Mouse (Mus musculus) urinary bladder, postnatal 4 days (tissue): ENCODE data around the gene Slc19a3.

Source experiments
- DNase-seq, 2 experiments: peaks; one replicate each; pipeline ENCODE4 v3.0.0; 2021 to 2022; ENCODE audit warnings: low spot score in 2 of 2

The Slc19a3 gene

DNA sequence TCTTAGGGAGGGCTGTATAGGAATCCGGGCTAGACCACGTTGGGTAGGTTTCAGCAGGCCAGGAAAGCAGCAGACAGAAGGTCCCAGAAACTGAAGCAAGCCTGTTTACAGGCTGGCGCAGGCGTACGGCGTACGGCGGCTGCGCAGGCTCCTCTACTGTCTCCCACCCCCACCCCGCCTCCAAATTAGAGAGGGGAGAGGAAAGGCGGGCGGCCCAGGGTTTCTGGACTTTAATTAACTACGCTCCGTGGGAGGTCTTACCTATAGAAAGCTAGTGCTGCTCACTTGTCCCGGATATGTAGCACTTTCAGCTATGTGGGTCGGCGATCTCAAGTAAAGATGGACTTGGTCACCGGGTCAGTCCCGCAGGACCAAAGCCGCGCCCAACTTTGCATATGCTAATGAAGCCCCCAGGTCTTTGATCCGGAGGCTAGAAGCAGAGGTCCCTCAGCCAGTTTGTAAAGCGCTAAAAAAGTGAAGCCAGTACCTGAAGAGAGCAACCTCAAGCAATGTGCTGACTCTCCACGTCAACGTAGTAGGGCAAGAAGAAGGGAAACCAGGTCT lies at the start of gene Slc19a3:
Gene Slc19a3 (minus strand): TSS at position 340 of the 564 bp plus-strand sequence.
- DNase-seq, result no peak

DNA sequence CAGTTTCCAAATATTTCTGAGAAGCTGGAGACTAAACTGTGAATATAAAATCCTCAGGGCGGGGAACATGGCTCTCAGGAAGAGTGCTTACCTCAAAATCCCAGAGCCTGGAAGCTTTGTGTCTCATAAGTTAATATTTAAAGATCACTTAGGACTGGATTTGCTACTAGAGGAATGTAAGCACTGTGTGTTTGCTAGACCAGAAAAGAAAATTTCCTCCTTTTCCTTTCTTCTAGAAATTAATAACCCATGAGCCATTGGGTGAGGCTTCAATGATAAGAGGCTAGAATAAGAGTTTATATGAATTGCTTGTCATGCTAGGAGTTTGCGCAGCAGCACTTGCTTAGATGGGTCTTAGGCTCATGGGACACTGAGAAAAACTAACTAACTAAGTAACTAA lies 46.5 kb upstream of the Slc19a3 start:
- DNase-seq, result no peak

DNA sequence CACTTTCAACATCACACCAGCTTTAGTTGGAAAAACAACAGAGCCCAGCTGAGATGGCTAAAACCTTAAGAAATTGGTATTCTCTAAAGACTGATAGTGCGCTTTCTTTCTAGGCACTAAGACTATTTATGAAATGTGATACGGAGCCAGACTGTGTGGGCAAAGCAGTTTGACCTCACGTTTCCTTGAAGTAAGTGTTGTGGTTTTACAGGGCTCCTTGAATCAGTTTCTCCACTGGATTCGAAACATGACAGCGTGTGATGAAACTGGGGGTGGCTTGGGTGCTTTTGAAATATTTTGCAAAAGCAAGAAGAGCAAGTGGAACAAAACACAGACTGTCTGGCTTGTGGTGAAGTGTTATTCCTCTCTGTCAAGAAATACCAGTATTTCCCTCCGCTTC lies 38.8 kb upstream of the Slc19a3 start:
- no peak for DNase-seq

DNA sequence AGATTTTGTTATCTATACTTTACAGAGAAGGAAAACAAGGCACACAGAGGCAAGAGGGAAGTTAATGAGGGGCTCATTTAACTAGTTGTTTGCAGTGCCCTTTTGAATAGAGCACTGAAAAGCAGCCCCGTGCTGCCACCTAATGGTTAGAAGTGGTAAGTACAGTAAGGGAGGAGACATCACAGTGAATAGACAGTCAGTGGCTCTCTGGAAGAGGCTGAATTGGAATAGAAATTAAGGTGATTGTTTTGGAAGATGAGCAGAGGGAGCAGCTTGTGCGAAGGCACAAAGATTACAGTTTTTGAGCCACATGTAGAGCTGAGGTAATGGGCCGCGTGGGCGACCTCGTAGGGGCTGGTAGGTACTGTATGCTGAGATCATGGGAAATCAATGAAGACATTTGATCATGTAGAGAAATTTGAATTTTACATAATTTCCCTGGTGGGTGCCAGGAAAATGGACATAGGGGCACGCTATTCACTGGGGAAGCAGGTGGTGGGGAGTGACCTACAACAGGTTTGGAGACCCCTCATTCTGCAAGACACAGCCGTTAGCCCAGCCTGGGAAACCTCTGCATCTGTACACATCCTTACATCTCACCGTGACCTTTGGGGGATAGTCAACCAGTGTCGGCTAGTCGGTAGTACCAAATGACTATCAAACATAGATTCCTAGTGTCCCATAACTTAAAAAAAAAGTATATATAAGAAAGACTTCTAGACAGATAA lies 38.1 kb upstream of the Slc19a3 start:
- DNase-seq, result no peak

DNA sequence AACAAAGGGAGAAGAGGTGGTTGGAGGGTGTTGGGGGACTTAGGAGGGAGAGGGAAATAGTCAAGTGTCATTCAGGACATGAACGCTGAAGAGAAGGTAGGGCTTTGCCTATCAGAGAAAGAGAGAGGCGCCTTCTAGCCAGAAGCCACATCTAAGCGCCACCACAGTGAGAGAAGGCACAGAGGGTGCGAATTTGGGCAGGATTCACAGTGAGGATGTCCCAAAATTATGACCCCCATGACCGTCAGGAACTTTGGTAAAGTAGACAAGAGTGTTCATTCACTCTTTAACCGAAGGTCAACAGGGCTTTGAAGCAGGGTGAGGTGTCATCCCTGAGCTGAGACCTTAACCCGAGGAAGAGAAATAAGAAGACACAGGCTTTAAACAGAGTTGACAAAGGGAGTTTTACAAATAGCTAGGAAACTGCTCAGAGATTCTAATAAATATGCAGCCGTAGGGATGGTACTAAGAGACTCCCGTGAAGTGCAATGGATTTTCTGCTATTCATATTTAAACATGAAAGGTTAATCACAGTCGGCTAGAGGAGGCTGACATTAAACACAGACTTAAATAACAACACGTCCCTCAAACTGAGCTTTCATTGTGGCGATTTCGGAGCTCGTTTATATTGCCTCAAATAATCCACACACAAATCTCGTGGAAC lies 37.4 kb upstream of the Slc19a3 start:
- DNase-seq, result no peak

DNA sequence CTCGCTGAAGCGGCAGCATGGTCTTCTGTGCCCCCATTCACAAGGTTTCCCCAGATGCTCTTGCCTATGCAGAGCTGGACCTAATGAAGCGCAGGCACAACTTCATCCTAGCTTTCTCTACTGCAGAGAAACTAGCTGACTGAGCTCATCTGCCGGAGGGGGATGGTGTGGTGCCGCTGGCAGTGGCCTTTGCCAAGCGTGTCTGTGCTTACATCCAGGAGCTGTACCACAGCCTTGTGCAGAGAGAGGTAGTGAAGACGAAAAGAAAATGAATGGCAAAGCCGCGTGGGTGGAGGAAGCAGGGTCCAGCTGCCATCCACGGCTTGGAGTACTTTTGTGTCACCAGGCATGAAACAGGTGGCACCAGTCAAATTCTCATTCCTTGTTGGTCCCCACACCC lies 29.0 kb upstream of the Slc19a3 start:
- no peak for DNase-seq

DNA sequence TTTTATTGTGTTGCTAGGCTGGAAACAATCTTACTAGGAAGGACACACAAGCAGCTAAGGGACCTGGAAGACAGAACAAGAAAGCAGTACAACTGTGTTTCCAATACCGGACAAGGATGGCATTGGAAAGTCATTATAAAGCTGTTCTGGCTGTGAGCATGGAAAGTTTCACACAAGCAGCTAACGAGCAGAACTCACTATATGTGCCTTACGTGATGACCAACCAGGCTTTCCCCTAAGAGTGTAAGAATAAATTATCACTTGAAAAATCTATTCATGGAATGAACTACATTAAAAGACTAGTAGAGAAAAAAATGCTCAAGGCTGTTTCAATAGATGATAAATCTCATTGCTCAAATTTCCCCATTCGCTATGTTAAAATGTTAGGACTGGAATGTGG lies 28.3 kb upstream of the Slc19a3 start:
- DNase-seq, result no peak

DNA sequence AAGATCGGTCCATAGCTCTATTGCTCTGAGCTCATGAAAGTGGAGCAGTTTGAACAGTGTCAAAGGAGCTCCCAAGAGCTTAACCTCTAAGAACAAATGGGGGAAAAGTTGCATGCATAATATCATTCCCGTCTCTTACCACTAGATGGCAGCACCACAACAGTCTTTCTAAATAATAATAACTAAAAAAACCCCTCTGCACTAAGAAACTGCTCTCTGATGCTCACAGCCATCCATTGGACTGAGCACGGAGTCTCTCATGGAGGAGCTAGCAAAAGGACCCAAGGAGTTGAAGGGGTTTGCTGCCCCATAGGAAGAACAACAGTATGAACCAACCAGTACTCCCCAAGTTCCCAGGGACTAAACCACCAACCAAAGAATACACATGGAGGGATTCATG lies 26.6 kb upstream of the Slc19a3 start:
- no peak for DNase-seq

DNA sequence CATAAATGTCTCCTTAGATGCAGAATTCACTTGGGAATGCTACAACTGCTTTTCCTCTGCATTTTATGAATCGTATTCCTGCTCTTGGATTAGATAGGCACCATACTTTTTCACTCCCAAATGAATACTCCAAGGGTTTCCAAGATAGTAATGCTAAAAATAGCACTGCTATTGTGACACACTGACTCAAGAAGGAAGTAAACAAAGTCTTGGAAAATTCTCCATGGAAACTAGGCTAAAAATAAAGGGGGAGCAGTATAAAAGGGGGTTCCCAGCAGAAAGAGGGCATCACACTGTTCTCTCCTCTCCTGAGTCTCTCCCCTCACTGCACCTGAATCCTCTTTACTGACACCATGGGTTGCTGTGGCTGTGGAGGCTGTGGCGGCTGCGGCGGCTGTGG lies 22.4 kb upstream of the Slc19a3 start, which contains the start of gene Krtap28-13:
Gene Krtap28-13 (plus strand): TSS at position 288 of the 400 bp plus-strand sequence.
- DNase-seq, result no peak

DNA sequence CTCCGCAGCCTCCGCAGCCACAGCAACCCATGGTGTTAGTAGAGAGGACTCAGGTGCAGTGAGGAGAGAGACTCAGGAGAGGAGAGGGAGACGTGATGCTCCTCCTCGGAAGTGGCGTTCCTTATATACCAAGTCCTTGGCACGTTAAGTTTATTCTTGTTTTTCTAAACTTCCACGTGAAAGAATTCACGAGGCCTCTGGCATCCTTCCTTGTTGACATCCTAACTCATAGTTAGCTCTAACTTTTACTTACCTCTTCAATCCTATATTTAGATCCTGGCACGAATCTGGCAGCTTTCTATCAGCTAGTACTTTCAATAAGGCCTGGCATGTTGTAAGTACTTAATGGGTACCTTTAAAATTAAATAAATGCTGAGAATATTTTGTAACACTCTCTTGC lies 21.0 kb upstream of the Slc19a3 start, which contains the start of gene A030005K14Rik:
Gene A030005K14Rik (minus strand): TSS at position 101 of the 400 bp plus-strand sequence.
- DNase-seq, result no peak

DNA sequence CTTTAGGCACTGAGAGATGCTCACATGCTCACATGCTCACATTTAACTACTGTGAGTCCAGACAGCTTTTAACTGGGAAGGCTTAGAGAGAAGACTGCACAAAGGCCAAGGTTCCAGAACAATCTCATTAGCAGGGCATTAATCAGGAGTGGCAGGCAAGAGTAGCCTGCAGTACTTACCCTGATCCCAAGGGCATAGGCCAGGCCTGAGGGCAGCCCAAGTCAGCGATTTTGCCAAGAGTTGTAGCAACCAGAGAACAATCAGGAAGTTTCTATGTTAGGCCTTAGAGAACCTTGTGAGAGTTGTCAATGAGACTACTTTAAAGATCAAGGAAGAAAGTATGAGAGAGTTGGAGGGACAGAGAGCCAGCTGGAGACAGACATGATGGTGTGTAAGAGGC lies 20.2 kb upstream of the Slc19a3 start:
- DNase-seq, result no peak

DNA sequence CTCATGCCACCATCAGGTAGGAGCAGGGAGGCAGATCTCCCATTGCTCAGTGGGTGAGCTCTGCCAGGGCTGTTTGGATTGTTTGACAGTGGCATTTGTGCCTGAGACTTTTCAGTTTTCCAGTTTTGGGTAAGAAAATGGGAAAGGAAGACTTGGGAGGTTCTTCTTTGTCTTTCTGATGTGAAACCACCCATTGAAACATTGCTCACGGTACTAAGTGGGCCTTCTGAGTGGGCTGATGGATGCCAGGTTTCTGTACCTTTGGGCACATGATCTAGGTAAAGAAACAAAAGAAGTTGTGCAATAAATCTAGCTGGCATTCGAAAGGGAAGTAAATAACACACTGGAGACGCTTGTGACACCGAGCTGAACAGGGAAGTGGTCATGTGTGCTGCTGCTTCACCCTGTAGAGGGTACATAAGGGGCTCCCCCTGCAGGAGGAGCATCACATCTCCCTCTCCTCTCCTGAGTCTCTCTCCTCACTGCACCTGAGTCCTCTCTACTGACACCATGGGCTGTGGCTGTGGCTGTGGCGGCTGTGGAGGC lies 6.7 kb upstream of the Slc19a3 start, which contains the start of gene Gm47969:
Gene Gm47969 (plus strand): TSS at position 51 of the 546 bp plus-strand sequence.
- DNase-seq, result no peak

DNA sequence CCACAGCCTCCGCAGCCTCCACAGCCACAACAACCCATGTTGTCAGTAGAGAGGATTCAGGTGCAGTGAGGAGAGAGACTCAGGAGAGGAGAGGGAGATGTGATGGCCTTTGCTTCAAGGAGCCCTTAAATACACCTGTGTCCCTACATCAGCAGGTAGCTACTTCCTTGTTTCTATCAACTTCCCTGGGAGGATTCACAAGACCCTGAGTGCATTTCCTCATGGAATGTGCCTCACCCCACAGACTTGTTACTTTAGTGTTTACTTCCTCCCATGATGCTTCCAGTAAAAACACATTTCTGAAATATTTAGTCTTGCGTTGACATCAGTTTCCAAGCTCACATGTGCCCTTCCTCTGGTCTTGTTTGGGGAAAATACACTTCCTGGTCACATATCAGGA lies 4.1 kb upstream of the Slc19a3 start, which contains the start of gene Krtap28-10:
Gene Krtap28-10 (minus strand): TSS at position 101 of the 400 bp plus-strand sequence.
- DNase-seq, result no peak

DNA sequence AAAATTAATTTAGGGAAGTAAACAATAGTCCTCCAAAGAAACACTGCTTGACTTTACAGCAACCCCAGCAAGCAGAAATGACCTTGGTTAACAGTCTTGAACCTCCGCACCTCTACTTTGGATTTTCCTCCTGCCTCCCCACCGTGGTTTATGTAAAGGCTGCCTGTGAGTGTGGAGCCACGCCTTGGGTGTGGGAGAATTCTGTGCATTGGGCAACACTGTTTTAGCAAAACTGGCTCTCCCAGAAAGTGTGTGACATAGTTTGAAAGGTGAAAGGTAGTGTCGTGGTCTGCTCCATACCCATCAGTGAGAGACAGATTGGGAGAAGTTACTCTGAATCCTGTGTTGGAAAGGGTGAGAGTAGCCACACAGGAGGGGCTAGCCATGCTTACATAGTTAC lies 832 bp upstream of the Slc19a3 start:
- DNase-seq, result no peak

DNA sequence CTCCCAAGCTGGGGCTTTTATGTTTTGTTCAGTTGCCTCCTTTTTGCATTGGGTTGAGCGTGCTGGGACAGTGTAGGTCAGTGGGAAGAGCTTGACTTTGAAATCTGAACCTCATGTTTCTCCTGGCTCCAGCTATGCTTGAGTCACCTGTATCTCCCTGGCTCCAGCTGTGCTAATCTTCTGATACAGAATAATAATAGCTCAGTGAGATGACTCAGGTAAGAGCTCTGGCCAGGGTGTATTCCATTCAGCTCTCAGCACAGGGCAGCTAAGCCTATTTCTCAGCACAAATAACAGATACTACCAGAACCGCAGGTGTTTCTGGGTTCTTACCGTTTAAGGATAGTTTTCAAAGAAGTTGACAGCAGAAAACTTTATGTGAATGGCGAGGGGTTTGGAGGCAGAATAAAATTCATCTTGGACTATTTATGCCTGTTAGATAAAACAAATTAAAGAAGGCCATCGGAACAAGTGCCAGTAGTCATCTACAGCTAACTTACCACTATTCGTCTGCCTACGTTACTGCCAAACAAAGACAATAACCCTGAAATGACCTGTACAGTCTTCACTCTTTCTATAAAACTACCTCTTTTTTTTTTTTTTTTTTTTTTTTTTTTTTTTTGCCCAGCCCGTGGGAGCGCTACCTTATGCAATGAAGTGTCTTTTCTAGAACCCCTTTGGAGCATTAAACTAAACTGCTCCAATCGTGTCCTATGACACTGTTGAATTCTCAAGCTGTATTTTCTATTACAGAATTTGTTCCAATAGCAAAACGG lies 1.2 kb downstream of the Slc19a3 start:
- DNase-seq, result no peak

DNA sequence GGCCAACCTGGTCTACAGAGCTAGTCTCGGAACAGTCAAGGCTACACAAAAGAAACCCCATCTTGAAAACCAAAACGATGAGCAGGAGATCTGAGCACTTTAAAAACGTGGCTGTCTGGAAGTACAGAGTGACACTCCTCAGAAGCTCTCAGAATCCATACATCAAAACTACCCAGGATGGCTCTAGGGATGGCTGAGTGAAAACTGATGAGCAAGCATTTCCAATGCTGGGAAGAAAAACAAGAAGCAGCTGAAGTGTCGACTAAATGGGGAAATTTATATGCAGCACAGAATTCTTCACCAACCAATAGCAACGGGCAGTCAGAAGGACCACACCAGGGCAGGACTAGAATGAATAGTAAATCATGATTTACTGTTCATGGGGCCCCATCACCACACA lies 3.7 kb downstream of the Slc19a3 start:
- DNase-seq, result no peak

DNA sequence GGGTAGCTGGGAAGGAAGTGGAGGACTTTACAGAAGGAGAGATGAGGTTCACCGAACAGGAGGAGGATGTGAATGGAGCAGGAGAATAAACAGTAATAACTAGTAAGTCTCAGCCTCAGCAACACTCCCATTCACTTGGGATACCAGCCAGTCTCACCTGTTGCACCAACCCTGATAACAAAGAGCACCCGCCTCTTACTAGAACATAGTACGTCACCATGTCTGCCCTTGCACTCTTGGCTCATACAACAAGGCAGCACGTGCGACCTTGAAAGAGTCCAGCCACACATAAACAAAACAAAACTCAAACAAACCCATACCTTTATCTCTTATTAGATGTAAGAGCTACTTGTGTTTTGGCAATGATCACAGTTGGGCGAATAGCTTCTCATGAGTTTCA lies 5.7 kb downstream of the Slc19a3 start:
- no peak for DNase-seq

DNA sequence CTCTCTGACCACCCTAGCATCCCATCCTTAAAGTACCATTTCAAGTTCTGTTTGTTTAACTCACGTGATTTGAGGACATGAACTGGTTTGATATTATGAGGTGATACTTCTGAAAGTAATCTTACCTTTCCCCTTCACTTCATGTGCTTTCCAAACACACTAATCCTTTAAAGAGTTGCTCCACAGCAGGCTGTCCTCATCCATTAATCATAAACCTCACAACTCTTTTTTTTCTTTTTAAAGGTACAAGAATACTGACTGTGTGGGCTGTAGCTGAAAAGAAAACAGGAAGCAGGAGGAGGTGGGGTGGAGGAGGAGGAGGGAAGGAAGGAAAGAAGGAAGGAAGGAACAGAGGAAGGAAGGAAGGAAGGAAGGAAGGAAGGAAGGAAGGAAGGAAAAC lies 6.3 kb downstream of the Slc19a3 start:
- DNase-seq, result no peak

DNA sequence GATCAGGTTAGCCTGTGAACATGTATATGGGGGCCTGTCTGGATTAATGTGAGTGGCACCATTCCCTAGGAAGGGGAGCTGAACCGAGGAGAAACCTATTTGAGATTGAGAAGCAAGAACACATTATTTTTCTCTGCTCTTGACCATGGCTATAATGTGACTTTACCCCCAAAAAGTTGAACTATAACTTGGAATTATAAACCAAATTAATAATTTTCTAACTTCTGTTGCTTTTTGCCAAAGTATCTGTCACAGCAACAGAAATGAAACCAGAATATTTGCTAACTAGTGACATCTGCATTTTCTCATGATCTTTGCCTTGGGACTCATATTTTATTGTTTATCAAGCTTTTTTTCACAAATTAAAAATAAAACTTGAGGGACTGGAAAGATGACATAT lies 21.7 kb downstream of the Slc19a3 start:
- no peak for DNase-seq

DNA sequence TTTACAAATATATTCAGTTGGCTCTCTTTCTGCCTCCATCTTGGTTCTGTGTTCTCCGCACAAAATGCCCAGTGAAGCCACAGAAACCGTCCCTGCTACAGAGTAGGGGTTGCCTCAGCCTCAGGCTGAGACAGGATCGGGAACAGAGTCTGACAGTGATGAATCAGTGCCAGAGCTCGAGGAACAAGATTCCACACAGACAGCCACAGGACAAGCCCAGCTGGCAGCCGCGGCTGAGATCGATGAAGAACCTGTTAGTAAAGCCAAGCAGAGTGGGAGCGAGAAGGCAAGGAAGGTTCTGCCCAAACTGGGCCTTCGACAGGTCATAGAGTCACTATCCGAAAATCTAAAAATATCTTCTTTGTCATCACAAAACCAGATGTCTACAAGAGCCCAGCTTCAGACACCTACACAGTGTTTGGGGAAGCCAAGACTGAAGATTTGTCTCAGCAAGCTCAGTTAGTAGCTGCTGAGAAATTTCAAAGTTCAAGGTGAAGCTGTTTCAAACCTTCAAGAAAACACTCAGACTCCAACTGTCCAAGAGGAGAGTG lies 22.8 kb downstream of the Slc19a3 start:
- DNase-seq, result no peak

DNA sequence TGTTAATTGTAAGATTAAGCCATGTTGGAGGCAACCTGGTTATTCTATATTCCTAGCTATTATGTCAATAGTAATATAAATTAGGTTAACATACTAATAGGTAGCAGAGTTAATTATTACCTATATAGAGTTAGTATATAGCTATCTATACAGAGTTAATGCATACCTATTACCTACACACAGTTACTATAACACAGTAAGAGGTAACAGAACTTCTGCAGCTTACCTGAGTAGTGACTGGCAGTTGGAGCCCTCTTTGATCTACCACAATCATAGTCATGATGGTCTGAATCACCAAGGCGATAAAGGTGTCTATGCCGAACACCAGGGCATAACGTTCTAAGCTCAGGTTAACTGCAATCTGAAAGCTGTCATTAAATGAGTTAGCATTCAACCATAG lies 23.8 kb downstream of the Slc19a3 start:
- DNase-seq, result no peak
